Mouse (Mus musculus) left cerebral cortex, adult 2 months (tissue): ENCODE results near the gene Zfp213. TPM values are rescaled to one million over a fixed set of nuclear protein-coding genes. Genes with fewer than 3 reads are reported as not detected.
"Not testable (repeated sequence)": the region's sequence is repeated elsewhere in the genome, so short reads cannot be mapped to it uniquely, and the experiment has no call there.

Source experiments
- DNase-seq, 2 experiments: peaks; one replicate each; pipeline ENCODE4 v3.0.0; 2021 to 2022; ENCODE audit warnings: low spot score in 2 of 2, mixed read lengths in 1 of 2; ENCODE audit errors: extremely low spot score in 1 of 2
- H3K27ac ChIP-seq: fragments of 200-600 bp; 2 replicates; pipeline ENCODE4 v1.8.1; 2022
- H3K4me3 ChIP-seq: fragments of 200-600 bp; 2 replicates; pipeline ENCODE4 v1.8.1; 2022
- CTCF ChIP-seq: fragments of 200-600 bp; IDR thresholded peaks from 2 replicates; pipeline ENCODE4 v1.8.1; 2022; ENCODE audit warnings: antibody characterized with exemption, mild to moderate bottlenecking, moderate library complexity
- intact Hi-C: fragments of 180-260 bp; cut with DNase I; formaldehyde crosslinking; loops from one replicate; pipeline ENCODE4 v1.15.1; 2025
- total RNA-seq, 2 experiments: library from RNA; stranded (reverse); gene quantifications; 2 replicates each; pipeline ENCODE4 v1.2.3; 2021

Gene Zfp213
- total RNA-seq, 2 experiments from 2014 or later, result 6.8 TPM

- intact Hi-C loops, result no loop called here
- no peak for TF ChIP-seq CTCF
- Histone ChIP-seq H3K27ac (peak within 1 kb of the TSS; percentile 84), H3K4me3 (peak within 1 kb of the TSS; percentile 54)
- DNase-seq, result peak; percentile 63 to 66
Measured at GRCm38 (mm10) chr17:23598582-23599552, 34.8 kb upstream of the Zfp213 start, which contains the start of gene Zfp13. TSS of gene Zfp13 (minus strand) at chr17:23599487.

- H3K4me3 ChIP-seq, DNase-seq, H3K27ac ChIP-seq, intact Hi-C loops: not testable (repeated sequence)
Measured at GRCm38 (mm10) chr17:23595139-23595538, 31.1 kb upstream of the Zfp213 start.

GRCm38 (mm10) chr17:23592926-23593300 lies 28.9 kb upstream of the Zfp213 start:
- DNase-seq, result no peak
- Histone ChIP-seq H3K27ac (peak overlapping the region; percentile 93), H3K4me3 (peak overlapping the region; percentile 47)
- no peak for TF ChIP-seq CTCF
- intact Hi-C loops, result no loop called here

- intact Hi-C loops, result no loop called here
- H3K4me3 ChIP-seq, result peak overlapping the region; percentile 47
- peak overlapping the region; percentile 93 for H3K27ac ChIP-seq
- DNase-seq, result peak; percentile 96 to 97
- no peak for TF ChIP-seq CTCF
Measured at GRCm38 (mm10) chr17:23592208-23592925, 28.3 kb upstream of the Zfp213 start.

GRCm38 (mm10) chr17:23587253-23587652 lies 23.2 kb upstream of the Zfp213 start:
- intact Hi-C loops, result no loop called here
- no peak for TF ChIP-seq CTCF
- no peak overlapping the region for H3K4me3 ChIP-seq
- DNase-seq, result no peak
- no peak overlapping the region for H3K27ac ChIP-seq

GRCm38 (mm10) chr17:23585721-23586491 lies 21.9 kb upstream of the Zfp213 start:
- no peak for TF ChIP-seq CTCF
- Histone ChIP-seq H3K27ac (peak overlapping the region; percentile 69), H3K4me3 (peak overlapping the region; percentile 78)
- peak; percentile 67 to 70 for DNase-seq
- intact Hi-C loops, result no loop called here

- no peak for DNase-seq
- intact Hi-C loops, result no loop called here
- TF ChIP-seq CTCF, result no peak
- no peak overlapping the region for H3K27ac ChIP-seq
- H3K4me3 ChIP-seq, result no peak overlapping the region
Measured at GRCm38 (mm10) chr17:23584786-23585185, 20.7 kb upstream of the Zfp213 start.

GRCm38 (mm10) chr17:23575951-23576552 lies 12.0 kb upstream of the Zfp213 start:
- TF ChIP-seq CTCF, result no peak
- intact Hi-C loops, result no loop called here
- no peak overlapping the region for H3K27ac ChIP-seq
- H3K4me3 ChIP-seq, result no peak overlapping the region
- no peak for DNase-seq

GRCm38 (mm10) chr17:23574130-23574529 lies 10.1 kb upstream of the Zfp213 start:
- Histone ChIP-seq H3K27ac (no peak overlapping the region), H3K4me3 (no peak overlapping the region)
- no peak for TF ChIP-seq CTCF
- DNase-seq, result no peak
- intact Hi-C loops, result loop anchor here (5.0 kb wide), 1 partner anchor 133 kb away; no protein-coding TSS in a partner anchor

- no peak overlapping the region for H3K4me3 ChIP-seq
- peak; percentile 20; the same call in 1 of the 2 replicates for TF ChIP-seq CTCF
- intact Hi-C loops, result loop anchor here (2.0 to 5.0 kb wide), 2 partner anchors 59 to 135 kb away; no protein-coding TSS in a partner anchor
- DNase-seq, result no peak
- no peak overlapping the region for H3K27ac ChIP-seq
Measured at GRCm38 (mm10) chr17:23572059-23572458, 8.0 kb upstream of the Zfp213 start.

GRCm38 (mm10) chr17:23571084-23571483 lies 7.0 kb upstream of the Zfp213 start:
- Histone ChIP-seq H3K27ac (no peak overlapping the region), H3K4me3 (no peak overlapping the region)
- DNase-seq, result no peak
- TF ChIP-seq CTCF, result peak; percentile 40
- intact Hi-C loops, result loop anchor here (5.0 kb wide), 1 partner anchor 136 kb away; no protein-coding TSS in a partner anchor
